Mouse (Mus musculus) gastrocnemius, adult 18-20 months (tissue): Measurements from ENCODE around the gene Tpst1. TPM values are rescaled to one million over a fixed set of nuclear protein-coding genes. Genes with fewer than 3 reads are reported as not detected.
A peak's percentile ranks its signal among the peaks of the same experiment; 100 is the strongest.
"Not testable (repeated sequence)": the region's sequence is repeated elsewhere in the genome, so short reads cannot be mapped to it uniquely, and the experiment has no call there.

Experiments used
- DNase-seq: peaks from one replicate; pipeline ENCODE4 v3.0.0; 2021; ENCODE audit warnings: low spot score
- long read RNA-seq, 2 experiments: library from polyadenylated mRNA; stranded (forward); transcript quantifications; one replicate each; pipeline ENCODE4 v2.0.0; 2021
- total RNA-seq, 2 experiments: library from RNA; stranded (reverse); gene quantifications; 2 replicates each; pipeline ENCODE4 v1.2.3; 2021

Gene Tpst1
- total RNA-seq, result 1 to 10 TPM; 3.3 to 4.1 TPM
- long read RNA-seq, experiment 1, partial matches to known transcripts, result 0 of 6 reads
- long read RNA-seq, experiment 1, other reads (novel, unspliced or antisense), result 3 of 6 reads
- long read RNA-seq, experiment 2, transcript Tpst1-201 (6 exons, 2,050 nt), result major isoform, 8 of 9 reads
- long read RNA-seq, experiment 2, partial matches to known transcripts, result 0 of 9 reads
- long read RNA-seq, experiment 2, other reads (novel, unspliced or antisense), result 1 of 9 reads

DNA sequence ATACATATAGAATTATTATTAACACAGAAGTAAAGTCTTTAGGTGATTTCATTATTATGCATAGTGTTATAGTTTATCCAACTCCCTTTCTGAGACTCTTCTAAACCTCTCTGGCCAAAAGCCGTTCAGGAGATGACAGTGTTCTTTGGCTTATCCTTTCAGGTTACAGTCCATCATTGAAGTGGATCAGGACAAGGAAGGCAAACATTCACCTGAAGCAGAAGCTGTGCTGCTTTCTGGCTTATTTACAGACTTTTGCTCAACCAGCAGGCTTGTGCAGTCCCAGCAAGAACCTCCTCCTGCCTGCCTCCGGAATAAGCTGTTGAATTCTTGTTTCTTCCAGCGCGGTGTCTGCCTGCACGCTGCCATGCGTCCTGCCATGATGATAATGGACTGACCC lies at the start of gene Tpst1:
Gene Tpst1, plus strand, starts transcription at position 301 of the 400 bp plus-strand sequence.
- DNase-seq, result no peak

DNA sequence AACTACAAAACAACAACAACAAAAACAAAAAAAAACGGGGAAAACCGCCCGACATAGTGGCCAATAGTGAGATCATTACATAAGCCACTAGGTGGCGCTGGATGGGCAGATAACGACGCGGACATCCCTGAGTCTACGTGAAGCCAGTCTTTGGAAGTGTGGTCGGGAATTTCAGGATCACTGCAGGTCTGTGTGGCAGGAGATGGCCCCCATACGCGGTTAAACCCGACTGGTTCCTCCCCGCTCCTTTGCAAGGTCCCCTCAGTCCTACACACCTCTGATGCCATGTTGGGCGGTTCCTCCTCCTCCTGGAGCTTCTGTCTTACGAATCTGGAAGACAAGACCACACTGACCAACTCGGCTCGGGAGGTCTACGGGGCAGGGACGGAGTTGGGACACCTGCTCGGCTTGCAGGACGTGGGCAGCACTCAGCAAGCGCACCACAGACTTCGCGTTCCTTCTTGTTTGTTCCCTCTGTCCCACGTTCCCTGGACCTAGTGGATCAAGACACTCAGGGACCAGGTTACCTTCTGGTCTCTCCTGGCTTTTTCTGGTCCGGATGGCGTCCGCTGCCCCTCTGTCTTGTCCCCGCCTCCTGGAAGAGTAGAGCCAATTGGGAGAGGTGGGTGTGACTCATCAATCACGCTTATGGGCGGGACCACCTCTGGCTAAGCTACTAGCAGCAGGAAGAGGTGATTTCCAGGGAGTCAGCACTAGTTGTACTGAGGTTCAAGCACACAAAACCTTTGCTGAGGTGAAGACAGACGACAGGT lies 49.2 kb upstream of the Tpst1 start:
- DNase-seq, result peak; percentile 89

DNA sequence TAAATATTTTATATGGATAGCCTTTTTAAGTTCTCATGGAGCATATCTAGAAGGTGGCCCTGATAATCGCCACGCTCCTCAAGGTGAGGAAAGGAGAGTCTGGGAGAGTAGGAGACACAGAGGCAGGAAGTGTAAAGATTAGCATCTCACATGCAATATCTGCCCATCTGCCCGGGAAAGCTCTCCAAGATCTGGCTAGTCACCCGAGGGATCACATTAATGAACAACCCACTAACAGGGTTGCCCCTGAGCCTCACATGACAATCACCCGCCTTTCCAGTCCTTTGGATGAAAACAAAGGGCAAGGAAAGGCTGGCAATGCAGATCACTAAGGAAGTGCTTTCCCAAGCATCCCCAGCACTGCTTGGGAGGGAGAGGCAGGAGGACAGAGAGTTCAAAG lies 46.0 kb upstream of the Tpst1 start:
- no peak for DNase-seq

DNA sequence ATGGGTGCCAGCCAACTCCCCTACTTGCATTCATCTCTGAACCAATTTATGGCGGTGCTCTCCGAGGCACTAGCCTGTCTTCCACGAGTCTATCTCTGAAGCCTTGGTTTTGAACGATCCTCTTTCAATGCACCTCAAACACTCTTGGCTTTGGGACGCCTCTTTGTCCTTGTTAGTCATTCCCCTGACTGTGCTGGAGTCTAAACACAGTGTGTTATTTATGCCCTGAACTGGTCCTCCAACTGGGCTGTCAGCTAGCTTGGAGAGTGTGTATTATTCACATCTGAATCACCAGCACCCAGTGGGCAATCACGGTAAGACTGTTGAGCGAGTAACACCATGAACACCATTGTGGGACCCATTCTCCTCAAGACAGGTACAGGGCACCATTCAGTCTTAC lies 45.4 kb upstream of the Tpst1 start:
- no peak for DNase-seq

DNA sequence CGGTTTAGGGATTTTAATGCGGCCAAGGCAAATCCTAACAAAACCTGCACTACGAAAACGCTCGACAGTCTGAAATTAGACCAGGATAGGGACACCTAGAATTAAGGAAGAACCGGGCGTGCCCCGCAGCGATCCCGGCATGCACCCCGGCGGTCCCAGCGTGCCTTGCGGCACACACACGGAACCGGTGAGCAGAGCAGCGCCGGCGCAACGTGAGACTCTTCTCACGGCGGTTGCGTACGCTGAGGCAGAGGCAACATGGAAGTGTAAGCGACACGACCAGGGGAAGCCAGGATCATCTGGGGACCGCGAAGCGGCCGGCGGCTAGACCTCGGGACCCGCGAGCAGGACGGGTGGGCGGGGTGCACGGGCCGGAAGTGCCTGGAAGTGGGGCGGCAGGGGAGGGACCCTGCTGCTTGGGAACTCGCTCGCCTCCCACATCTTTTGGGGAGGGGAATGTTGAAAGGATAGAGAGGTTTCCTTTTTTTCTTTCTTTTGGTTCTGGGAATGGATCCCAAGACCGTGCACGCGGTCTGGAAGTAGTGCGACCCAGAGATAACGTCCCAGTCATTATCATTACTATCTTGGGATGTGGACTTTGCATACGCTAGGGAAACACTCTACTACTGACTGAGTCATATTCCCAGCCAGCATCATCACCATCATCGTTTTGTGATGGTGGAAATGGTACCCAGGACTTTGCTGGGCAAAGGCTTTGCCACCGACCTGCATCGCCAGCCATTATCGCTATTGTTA lies 43.8 kb upstream of the Tpst1 start, which contains the start of the genes Asl and Crcp:
Gene Asl, minus strand, starts transcription at position 106 of the 756 bp plus-strand sequence.
Gene Crcp, plus strand, starts transcription at position 149 of the 756 bp plus-strand sequence.
- peak; percentile 82 for DNase-seq

DNA sequence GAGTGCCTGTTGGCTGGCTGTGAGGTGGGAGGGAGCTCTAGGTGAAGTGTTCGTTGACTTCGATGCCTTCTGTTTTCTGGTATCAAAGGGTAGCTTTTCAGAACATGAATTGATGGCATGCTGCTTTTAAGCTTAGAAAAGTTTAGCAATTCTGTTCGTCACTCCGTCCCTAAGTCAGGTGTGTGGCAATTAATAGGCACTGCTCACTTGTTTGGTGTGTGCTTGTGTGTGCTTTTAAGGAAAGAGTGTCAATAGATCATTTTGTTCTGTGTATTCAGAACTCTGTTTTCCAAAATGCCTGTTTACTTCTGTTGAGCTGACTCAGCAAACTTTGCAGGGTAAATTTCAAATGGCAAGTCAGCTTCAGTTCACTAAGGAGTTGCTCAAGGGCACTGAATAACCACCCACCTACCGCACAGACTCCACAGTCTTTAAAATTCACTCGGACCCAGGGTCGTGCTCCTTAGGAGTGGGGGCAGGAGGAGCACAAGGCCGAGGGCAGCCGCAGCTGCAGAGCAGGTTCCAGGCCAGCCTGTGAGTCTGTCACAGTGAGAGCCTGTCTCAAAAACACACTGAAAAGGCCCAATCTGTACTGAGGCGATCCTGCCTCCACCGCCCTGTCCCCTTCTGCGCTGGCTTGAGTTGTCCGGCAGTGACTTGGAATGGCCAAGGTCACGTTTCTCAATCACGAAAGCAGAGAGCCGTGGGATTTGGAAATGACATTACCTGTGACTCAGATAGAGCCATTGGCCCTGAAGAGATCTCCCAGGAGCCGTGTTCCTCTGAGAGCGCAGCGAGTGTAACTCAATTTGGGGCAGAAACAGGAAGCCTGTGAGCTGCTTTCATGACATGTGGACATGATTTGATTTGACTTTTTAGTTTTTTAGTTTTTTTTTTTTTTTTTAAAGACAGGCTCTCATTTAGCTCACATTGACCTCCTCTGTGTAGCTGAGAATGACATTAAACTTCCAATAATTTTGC lies 41.4 kb upstream of the Tpst1 start:
- no peak for DNase-seq

DNA sequence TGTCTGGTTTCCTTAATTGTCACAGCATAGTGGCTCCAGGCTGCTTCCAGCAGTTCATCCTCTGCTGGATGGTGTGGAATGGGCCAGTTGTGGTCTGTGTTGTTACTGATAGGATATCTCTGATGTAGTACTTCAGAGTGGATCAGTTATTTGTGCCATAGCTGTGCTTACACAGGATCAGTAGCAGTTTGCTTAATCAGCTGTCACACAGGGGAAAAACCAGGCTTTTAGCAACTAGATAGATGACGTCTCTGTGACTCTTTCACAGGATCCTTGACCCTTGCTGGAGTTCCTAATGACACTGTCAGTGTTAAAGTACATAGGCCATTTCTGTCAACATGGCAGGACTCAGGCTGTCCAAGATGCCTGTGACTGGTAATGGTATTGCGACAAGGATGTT lies 39.3 kb upstream of the Tpst1 start:
- DNase-seq, result no peak

DNA sequence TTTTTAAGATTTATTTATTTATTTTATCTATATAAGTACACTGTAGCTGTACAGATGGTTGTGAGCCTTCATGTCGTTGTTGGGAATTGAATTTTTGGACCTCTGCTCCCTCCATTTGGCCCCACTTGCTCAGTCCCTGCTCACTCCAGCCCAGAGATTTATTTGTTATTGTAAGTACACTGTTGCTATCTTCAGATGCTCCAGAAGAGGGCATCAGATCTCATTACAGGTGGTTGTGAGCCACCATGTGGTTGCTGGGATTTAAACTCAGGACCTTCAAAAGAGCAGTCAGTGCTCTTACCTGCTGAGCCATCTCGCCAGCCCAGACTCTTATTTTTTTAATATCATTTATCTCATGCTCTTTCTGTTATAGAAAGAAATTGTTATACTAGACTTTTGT lies 36.8 kb upstream of the Tpst1 start:
- DNase-seq, result not testable (repeated sequence)

DNA sequence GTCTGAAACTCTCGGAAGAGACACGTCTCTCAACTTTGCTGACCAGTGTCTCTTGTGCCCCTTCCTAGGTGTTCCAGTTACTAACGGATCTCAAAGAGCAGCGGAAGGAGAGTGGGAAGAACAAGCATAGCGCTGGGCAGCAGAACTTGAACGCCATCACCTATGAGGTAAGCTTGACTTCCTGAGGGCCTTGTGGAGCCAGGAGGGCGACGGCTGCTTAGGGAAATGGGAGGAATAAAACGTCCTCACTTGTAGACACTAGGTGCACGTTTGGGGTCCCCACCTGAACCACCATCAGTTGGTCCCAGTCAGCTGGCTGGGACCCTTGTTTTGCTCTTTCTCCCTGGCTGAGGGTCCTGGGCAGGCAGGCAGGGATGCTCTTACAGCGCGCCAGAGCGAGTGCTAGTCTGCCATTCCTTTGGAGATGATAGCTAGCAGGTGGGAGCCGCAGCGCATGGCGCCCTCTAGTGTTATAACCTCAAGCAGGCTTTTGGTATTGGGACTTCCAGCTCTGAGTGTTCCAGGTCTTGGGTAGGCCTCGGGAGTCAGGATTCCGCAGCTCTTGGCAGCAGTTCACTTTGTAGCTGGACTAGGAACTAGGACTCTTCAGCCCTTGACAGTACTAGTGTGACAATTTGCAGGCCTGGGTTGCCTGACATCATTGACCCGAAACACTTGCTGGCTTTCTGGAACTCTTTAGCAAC lies 35.2 kb upstream of the Tpst1 start:
- peak; percentile 76 for DNase-seq

DNA sequence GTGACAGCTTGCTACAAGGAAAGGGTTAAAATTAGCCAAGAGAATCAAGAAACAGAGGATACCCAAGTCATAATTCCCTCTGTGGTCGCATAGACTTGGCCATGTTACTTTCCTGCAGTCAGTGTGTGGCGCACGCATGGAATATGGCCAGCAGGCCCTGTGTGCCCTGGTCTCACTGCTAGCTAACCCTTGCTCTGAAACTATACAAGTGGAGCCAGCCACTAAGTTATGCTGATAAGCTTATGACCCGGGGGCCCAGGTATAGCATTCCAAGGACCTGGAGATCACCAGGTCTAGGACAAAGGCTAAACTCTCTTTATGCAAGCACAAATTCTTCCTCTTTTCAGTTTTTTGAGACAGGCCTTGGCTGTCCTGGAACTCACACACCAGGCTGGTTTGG lies 32.3 kb upstream of the Tpst1 start:
- no peak for DNase-seq

DNA sequence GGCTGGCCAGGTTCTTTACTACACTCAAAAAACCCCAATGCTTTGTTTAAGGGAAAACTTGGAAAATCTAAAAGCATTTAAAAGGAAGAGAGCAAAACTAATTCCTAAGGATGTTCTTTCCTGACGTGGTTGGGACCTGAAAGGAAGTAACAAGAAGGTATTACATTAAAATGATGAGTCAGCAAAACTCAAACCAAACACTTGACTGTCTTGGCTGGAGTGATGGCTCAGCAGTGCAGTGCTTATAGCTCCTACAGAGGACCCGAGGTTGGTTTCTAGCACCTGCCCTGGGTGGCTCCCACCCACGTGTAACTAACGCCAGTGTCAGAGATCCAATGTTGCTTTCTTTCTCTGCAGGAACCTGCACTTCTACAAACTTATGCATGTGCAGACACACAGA lies 31.9 kb upstream of the Tpst1 start:
- DNase-seq, result no peak

DNA sequence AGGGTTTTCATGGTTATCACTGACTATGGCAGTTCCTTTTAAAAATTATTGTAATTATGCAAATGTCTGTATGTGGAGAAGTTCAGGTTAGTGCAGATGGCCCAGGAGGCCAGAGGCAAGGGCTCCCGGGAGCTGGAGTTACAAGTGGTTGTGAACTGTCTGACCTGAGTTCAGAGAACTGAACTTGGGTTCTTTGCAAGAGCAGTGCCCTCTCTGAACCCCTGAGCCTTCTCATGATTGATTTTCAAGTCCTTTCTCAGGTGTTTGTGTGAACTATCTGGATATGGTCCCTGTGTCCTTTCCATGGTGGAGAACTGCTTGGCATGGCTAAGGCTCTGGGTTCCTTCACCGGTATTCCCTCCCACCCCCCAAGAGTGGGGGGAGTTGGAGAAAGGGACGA lies 29.4 kb upstream of the Tpst1 start:
- DNase-seq, result no peak

DNA sequence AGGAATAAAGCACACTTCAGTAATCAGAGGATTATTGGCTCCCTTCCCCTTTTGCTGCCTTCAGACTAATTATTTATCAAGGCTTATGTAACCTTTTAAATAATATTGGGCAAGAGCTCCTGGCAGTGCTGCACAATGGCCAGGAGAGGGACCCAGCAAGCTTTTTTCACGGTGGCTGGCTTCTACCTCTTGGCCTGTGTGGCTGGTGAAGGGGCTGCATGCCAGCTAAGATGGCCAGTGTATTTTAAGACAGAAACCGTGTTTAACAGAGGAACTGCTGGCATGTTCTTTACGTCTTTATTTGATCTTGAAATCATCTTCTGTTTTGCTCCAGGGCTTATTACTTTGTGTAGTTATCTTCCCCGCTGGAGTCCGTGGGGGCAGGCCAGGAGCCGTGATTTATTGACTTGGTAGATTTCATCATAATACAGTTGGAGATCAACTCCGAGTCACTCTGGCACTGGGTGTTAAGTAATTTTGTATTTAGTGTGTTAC lies 28.9 kb upstream of the Tpst1 start:
- DNase-seq, result peak; percentile 80

DNA sequence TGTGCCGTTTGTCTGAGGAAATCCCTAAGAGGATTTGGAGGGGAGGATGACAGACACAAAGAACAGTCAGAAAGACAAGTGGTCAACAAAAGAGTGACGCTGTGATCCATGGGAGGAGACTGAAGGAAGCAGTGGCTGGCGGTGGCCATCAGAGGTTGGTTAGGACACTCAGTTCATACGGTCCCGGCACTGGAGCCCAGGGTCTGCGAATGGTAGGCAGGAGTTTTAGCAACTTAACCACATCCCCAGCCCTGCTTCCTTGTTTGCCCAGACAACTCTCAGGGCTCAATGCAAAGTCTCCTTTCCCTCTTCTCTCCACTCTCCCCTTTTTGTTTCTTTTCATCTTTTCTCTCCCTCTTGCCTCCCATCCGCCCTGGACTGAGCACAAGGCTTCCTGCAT lies 27.0 kb upstream of the Tpst1 start:
- DNase-seq, result no peak

DNA sequence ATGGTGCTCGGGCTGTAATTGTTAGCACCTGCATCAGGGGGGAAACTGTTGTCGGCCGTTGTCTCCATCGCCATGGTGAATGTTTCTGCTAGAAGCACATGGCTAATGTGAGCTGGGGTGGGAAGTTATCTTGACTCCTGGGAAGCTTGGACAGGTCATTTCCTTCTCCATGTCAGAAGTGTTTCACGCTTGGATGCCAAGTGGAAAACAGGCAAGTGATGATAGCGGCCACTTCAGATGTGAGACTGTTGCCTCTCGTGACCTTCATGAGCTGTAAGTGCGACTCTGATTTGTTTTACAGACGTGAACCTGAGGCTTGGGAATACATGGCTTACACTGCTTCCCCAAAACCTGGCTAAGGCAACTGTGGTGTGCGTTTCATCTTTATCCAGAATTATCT lies 26.5 kb upstream of the Tpst1 start:
- DNase-seq, result no peak

DNA sequence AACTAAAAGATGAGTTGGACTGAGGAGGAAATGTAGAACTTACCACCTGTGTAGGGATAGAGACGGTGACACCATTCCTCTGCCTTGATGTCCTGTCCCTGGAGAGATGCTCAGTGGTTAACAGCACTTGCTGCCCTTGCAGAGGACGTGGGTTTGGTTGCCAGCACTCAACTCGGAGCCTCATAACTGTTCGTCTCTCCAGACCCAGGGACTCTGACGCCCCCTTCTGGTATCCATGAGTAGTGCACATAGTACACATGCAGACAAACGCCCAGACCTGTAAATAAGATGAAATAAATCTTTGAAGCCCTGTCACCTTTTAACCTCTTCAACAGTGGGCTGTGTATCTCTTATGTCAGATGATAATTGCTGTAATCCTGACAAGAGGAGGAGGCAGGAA lies 26.1 kb upstream of the Tpst1 start:
- DNase-seq, result no peak

DNA sequence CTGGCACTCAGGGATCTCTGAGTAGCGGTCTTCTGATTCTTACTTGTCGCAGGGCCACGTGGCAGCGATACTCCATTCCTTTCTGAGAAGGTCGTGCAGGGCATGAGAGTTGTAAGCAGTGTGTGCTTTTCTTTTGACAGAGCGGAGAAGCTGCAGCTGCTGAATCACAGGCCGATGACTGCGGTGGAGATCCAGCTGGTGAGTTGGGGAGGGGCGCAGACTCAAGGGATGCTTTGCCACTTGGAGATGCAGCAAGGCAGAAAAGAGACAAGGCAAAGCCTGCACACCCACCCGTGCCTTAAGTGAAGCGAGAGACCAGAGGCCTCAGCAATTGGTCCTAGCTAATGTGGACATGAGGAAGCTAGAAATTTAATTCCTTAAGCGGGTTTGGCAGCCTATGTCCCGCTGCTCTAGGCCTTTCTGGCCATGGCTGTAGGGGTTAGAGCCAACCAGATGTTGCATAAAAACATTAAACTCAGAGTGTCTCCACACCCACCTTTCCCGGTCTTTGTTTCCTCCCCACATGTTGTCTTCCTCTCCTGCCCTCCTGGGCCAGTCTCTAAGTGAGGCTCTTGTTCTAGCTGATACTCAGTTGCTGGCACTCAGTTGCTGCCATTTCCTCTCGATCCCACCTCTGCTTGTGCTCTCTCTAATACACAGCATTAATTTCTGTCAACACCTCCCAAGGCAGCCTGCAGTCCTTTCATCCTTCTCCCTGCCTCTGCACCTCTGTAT lies 24.2 kb upstream of the Tpst1 start:
- DNase-seq, result peak; percentile 36

DNA sequence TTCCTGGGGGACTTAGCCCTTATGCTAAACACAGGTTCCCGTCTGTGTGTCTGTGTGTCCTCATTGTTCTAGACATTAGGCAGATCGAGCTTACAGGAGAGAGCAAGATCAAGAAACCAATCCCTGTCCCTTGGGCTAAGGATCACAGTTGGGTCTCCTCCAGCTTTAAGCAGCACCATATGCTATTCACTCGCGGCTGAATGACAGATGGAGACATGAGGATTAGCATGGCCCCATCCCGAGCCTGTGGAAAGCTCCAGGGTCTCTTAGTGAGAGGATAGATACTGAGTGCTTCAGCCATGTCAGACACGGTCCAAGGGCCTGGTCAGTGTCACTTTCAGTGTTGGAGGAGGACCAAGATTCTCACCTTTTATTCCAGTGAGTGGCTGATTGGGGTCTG lies 22.7 kb upstream of the Tpst1 start:
- no peak for DNase-seq

DNA sequence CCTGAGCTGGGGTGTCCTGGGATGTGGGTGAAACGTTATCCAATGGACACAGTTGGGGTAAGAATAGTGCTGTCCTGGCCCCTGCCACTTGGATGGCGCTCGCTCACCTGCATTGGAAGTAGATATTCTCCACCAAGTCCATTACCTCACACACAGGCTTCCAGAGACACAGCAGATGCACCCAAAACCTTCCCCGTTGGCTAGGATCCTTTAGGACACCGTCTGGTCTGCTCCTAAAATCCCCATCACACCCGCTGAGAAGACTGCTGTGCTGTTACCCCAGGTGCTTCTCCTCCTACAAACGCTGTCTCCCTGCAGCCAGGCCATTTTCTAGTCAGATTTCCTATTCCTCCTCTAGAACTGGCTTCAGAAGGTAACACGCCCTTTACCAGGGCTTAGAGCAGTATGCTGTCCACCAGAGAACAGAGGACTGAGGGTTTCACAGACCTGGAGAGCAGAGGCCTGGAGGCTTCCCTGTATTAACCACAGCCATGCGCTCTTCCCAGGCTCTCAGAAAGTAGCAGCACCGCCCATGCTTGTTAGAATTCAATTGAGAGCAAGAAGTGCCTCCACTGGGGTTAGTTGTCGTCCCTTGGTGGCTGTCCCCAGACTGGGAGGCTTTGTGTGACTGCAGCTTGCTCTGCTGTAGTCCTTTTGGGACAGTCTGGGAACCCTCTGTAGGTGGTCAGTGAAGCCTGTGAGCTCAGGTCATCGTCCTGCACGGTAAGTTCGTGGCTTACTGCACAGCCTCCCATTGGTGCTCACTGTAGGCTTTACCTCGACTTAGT lies 21.9 kb upstream of the Tpst1 start:
- no peak for DNase-seq
